Mouse (Mus musculus) monocyte, adult 2 months (primary cell): ENCODE data around the gene Wdr90.

Source experiments
- DNase-seq, 2 experiments: peaks; one replicate each; pipeline ENCODE4 v3.0.0; 2022; ENCODE audit warnings: low spot score in 2 of 2, low read depth in 1 of 2

Gene Wdr90

DNA sequence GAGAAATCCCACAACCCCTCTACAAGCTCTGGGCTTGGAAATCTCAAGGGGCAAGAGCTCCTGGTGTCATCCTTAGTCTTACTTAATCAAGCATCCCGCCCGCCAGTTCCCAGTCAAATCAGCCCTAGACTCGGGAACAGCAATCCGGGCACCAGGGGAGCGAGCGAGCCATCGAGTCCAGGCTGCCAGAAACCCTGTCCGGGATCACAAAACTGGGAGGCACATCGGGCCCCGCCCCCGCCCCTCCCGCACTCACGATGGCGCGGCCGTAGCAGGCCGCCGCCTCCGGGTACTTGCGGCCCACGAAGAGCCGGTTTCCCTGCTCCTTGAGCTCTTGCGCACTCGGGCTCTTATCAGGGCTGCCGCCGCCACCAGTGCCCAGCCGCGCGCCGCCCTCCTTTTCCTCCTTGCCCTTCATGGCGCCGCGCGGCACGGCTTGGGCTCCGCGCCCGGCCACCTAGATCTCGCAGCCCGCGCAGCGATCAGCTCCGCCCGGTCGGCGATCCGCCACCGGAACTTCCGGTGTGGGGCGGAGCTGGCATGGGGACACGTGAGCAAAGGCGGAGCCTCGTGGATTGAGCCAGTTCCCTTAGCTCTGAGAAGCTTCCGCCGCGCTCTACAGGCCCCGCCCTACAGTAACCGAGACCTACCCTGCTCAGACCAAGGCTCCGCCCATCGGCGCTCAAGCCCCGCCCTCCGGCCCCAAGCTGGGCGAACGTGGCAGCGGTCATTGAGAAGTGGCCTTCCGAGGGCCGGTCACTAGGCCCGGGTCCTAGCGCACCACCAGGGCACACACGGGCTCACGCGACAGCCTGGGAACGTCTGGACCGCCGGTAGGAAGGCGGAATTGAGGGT is 28.6 kb downstream of the Wdr90 start:
- DNase-seq, result peak; percentile 94 to 98

- DNase-seq, result no peak
Measured at GRCm38 (mm10) chr17:25831451-25832281, 29.6 kb downstream of the Wdr90 start.

DNA sequence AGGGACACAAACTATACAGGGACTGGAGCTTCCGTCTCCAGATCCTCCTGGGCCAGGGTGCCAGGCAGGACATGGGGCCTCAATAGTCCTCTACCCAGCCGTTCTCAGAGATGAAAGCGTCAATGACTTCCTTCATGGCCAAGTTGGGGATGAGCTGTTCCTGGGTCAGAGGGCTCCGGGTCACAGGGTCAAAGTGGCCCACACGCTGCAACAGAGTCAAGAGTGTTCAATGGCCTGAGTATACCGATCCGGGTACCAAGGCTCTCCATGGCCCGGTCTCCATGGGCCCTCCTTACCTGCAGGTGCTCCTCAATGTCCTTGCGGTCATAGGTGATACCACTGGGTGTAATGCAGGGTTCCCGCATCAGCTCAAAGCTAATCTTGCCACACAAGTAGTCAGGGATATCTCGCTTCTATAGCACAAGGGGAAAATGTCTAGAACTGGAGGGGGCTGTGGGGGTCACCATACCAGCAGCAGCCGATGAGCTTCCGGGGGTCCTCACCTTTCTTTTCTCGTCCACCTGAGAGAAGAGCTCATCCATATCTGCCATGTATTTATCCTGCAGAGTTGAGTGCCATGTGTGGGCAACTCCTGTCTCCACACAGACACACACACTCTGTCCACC is 30.4 kb downstream of the Wdr90 start:
- DNase-seq, result no peak

DNA sequence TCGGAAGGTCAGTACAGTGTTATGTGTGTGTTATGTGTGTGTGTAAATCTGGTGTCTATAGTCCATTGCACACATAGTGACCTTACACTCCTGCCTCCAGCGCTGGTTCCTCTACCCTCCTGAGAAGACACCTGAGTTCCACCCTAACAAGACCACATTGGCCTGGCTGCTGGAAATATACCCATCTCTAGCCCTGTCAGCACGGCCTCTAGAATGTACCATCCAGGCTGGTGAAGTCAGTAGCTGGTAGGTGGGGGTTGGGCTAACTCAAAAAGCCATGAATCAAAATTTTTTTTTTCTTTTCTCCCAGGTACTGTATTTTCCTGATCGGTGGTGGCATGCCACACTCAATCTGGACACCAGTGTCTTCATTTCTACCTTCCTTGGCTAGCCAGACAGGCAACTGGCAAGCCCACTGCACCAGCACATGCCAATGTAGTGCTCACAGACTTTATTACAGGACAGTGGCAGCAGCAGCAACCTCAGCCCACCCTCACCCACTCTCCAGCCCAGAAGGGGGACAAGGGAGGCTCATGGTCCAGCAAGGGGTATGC is 31.0 kb downstream of the Wdr90 start:
- no peak for DNase-seq

- no peak for DNase-seq
Measured at GRCm38 (mm10) chr17:25829558-25830017, 31.7 kb downstream of the Wdr90 start.

DNA sequence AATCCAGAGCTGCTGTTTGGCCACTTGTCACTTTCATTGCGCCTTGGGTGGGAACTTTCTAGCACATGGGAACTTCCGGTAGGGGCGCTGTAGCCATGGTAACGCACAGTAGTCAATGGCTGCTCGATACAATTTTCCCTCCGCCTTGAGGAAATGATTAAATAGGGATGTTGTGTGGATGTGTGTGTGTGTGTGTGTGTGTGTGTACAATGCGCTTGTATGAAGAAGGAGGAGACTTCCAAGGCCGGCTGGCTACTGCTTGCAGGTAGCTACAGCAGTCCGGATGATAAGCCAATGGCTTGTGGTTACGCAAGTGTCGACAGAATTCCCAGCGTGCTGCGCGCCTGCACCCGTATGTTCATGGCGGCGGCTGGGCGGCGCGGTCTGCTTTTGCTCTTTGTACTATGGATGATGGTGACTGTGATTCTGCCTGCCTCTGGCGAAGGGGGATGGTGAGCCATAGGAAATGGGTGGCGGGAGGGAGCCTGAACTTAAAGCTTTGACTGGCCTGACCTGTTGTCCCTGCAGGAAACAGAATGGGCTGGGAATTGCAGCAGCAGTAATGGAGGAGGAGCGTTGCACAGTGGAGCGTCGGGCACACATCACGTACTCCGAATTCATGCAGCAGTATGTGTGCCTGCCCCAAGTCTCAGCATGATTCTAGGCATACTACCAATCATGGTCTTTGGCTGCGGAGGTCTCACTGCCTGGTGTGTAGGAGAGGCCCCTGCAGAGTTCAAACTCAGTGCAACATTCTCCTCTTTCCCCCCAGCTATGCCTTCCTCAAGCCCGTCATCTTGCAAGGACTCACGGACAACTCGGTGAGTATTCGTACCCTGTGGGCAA is 32.4 kb downstream of the Wdr90 start, which contains the start of gene Jmjd8:
Jmjd8 (plus strand) TSS at position 156 of the 846 bp plus-strand sequence.
- no peak for DNase-seq

DNA sequence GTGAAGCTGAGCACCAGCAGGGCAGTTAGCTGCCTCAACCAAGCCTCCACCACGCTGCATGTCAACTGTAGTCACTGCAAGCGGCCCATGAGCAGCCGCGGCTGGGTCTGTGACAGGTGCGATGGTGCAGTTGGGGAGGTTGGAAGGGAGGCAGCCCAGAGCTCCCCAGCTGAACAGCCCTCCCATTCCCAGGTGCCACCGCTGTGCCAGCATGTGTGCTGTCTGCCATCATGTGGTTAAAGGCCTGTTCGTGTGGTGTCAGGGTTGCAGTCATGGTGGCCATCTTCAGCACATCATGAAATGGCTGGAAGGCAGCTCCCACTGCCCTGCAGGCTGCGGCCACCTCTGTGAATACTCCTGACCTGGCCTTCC is 33.1 kb downstream of the Wdr90 start:
- no peak for DNase-seq

- DNase-seq, result no peak
Measured at GRCm38 (mm10) chr17:25827546-25828222, 33.6 kb downstream of the Wdr90 start.

GRCm38 (mm10) chr17:25827011-25827410 is 34.3 kb downstream of the Wdr90 start:
- DNase-seq, result no peak

- no peak for DNase-seq
Measured at GRCm38 (mm10) chr17:25825984-25826570, 35.2 kb downstream of the Wdr90 start.

GRCm38 (mm10) chr17:25825311-25825710 is 36.0 kb downstream of the Wdr90 start:
- no peak for DNase-seq

DNA sequence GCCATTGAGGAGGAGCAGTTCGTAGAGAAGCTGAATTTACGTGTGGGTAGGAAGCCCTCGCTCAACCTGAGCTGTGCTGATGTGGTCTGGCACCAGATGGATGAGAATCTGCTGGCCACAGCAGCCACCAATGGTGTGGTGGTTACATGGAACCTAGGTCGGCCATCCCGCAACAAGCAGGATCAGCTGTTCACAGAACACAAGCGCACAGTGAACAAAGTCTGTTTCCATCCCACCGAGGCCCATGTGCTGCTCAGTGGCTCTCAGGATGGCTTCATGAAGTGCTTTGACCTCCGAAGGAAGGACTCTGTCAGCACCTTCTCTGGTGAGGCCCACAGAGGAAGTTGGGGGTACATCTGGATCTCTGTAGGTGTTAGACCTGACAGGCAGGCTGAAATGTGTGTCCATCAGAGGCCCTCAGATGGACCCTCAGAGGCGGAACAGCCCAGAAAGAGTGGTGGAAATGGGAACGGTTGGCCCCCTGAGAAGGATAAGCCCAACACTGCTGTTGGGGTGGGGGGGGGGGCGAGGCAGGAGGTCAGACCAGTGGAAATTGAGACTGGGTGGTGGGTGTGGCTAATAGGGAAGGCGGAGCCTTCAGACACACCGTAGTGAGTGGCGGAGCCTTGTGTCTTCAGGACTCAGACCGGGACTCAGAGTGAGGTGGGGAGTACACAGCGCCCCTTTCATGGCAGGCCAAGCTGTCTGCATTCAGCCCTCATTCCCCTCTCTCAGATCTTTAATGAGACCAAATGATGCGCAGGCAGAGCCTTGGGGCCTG is 36.7 kb downstream of the Wdr90 start:
- DNase-seq, result no peak

- peak in 1 of 2 experiments; percentile 44 for DNase-seq
Measured at GRCm38 (mm10) chr17:25823452-25823851, 37.8 kb downstream of the Wdr90 start, which contains the start of gene Wdr24. Wdr24 (plus strand) TSS chr17:25823627.

DNA sequence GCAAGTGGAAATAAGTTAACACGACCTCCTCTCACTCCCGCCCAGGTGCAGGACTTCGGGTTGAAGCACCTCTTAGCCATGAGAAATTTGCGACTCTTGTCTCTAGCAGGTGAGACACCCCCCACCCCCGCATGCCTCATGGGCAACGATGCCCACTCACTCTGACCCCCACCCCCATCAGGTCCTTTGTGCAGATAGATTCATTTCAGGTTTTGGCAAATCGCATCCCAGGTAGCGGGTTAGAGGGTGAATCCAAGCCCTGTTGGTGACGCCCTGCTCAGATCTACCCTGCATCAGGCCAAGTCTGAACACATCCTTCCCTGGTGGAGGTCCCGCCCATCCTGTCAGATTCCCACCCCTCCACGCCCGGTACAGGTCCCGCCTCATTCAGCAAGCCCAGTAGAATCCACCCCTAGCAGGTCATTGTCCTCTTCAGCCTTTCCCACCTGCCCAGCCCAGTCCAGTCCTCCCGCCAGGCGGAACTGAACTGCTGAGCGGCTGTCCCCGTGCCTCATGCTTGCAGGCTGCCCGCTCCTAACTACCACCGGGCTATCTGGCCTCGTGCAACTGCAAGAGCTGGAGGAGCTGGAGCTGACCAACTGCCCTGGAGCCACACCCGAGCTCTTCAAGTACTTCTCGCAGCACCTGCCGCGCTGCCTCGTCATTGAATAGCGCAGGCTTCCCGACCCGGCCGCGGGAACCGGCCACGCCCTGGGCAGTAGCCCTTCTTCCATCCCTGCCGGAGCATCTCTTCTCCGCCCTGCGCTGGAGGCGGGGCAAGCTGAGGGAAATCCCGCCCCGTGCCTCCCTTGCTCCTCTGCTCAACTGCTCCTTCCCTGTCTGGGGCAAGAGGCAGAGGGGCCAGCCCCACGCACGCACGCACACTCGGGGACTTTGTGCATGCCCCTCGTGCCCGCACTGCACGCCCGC is 42.2 kb downstream of the Wdr90 start:
- no peak for DNase-seq

GRCm38 (mm10) chr17:25817662-25818061 is 43.6 kb downstream of the Wdr90 start:
- DNase-seq, result no peak

DNA sequence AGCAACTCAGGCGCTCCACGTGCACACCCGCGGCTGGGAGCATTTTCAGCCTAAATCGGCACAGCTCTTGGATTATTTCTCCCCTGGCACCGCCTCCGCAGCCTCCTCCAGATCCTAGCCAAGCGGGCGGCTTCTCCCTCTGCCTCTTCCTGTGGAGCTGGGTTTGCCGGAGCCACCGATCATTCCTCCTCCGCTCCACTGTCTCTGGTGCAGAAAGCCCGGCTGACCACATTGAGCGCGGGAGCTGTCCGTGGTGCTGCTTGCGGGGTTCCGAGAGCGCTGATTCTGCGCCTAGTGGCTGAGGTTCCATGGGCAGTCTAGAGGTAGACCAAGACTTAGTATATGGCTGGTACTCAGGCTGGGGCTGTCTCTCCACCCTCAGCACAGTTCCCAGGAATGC is 47.8 kb downstream of the Wdr90 start:
- DNase-seq, result peak in 1 of 2 experiments; percentile 77

DNA sequence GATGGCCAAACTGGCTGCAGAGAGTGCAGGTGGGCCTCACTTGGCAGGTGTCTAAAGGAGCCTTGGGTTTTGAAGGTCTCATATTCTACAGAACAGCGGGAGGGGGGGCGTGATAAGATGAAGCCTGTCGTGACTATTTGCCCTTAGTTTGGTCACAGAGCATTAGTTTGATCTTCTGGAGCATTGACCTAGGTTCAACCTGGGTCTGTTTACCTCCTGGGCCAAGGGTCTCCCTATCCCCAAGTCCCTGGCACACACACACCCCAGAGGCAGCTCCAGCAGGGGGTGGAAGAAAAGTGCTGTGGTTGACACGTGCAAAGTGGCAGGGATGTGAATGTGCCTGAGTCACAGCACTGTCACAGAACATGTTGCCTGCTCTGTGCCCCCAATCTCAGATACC is 50.4 kb downstream of the Wdr90 start:
- no peak for DNase-seq
